Mouse (Mus musculus) leukemia stem cell, adult 10-12 weeks (primary cell): ENCODE results near the gene Ccr10. TPM values are rescaled to one million over a fixed set of nuclear protein-coding genes. Genes with fewer than 3 reads are reported as not detected.

ENCODE experiments used
- polyA plus RNA-seq: library from polyadenylated mRNA; stranded (reverse); fragments of >175 nt; gene quantifications from 2 replicates; pipeline ENCODE4 v1.2.3, GENCODE M21; 2012; ENCODE audit warnings: low replicate concordance

Gene Ccr10
- 0.56 and 1.1 TPM in 2 replicates for polyA plus RNA-seq

GRCm38 (mm10) chr11:101174851-101175628 is at the start of gene Ccr10:
TSS of gene Ccr10 (minus strand) at chr11:101175443.

GRCm38 (mm10) chr11:101170811-101171610 is 4.2 kb downstream of the Ccr10 start, which contains the start of gene Plekhh3:
TSS of gene Plekhh3 (minus strand) at chr11:101171351.

GRCm38 (mm10) chr11:101170354-101170810 is 4.9 kb downstream of the Ccr10 start, which contains the start of gene Cntnap1:
TSS of gene Cntnap1 (plus strand) at chr11:101170523.

GRCm38 (mm10) chr11:101155728-101156371 is 19.4 kb downstream of the Ccr10 start, which contains the start of gene Tubg2:
TSS of gene Tubg2 (plus strand) at chr11:101155907.

Other genes with a start within 250 kb of the Ccr10 start
- 22.0 and 45.8 TPM in 2 replicates for gene Stat3, start 235.9 kb downstream of the Ccr10 start, polyA plus RNA-seq
- gene Cavin1, start 204.6 kb downstream of the Ccr10 start, polyA plus RNA-seq, result 7.5 and 8.9 TPM in 2 replicates
- 80.6 and 100 TPM in 2 replicates for gene Atp6v0a1, start 166.0 kb downstream of the Ccr10 start, polyA plus RNA-seq
- gene Naglu, start 105.4 kb downstream of the Ccr10 start, polyA plus RNA-seq, result 4.8 and 25.3 TPM in 2 replicates
- gene Hsd17b1, start 97.0 kb downstream of the Ccr10 start, polyA plus RNA-seq, result not detected in 2 replicates
- 28.2 and 48.5 TPM in 2 replicates for gene Coasy, start 92.9 kb downstream of the Ccr10 start, polyA plus RNA-seq
- gene Mlx, start 88.2 kb downstream of the Ccr10 start, polyA plus RNA-seq, result 13.7 and 31.7 TPM in 2 replicates
- gene Psmc3ip, start 80.0 kb downstream of the Ccr10 start, polyA plus RNA-seq, result 16.3 and 18.1 TPM in 2 replicates
- gene Retreg3, start 55.5 kb downstream of the Ccr10 start, polyA plus RNA-seq, result 5.6 and 18.8 TPM in 2 replicates
- 149 and 176 TPM in 2 replicates for gene Tubg1, start 55.5 kb downstream of the Ccr10 start, polyA plus RNA-seq
- 1.7 and 2.4 TPM in 2 replicates for gene Tubg2, start 19.5 kb downstream of the Ccr10 start, polyA plus RNA-seq
- 0.40 and 0.42 TPM in 2 replicates for gene Cntnap1, start 4.9 kb downstream of the Ccr10 start, polyA plus RNA-seq
- gene Plekhh3, start 4.1 kb downstream of the Ccr10 start, polyA plus RNA-seq, result 3.2 and 5.3 TPM in 2 replicates
- 0.88 and 7.2 TPM in 2 replicates for gene Ezh1, start 51.0 kb upstream of the Ccr10 start, polyA plus RNA-seq
- 5.4 and 11.1 TPM in 2 replicates for gene Ramp2, start 70.6 kb upstream of the Ccr10 start, polyA plus RNA-seq
- gene Vps25, start 78.3 kb upstream of the Ccr10 start, polyA plus RNA-seq, result 73.9 and 74.5 TPM in 2 replicates
- gene Wnk4, start 85.1 kb upstream of the Ccr10 start, polyA plus RNA-seq, result 6.0 and 8.9 TPM in 2 replicates
- gene Cntd1, start 103.6 kb upstream of the Ccr10 start, polyA plus RNA-seq, result 0.17 TPM in 1 of 2 replicates, not detected in the other
- gene Coa3, start 103.7 kb upstream of the Ccr10 start, polyA plus RNA-seq, result 2.0 and 15.7 TPM in 2 replicates
- 55.6 and 84.1 TPM in 2 replicates for gene Becn1, start 126.8 kb upstream of the Ccr10 start, polyA plus RNA-seq
- gene Psme3, start 140.8 kb upstream of the Ccr10 start, polyA plus RNA-seq, result 97.5 and 117 TPM in 2 replicates
- 11.1 and 13.4 TPM in 2 replicates for gene Aoc2, start 149.6 kb upstream of the Ccr10 start, polyA plus RNA-seq
- gene Aoc3, start 155.2 kb upstream of the Ccr10 start, polyA plus RNA-seq, result 0.37 and 0.41 TPM in 2 replicates
- gene G6pc, start 192.1 kb upstream of the Ccr10 start, polyA plus RNA-seq, result not detected in 2 replicates
- 38.8 and 49.0 TPM in 2 replicates for gene Aarsd1, start 242.2 kb upstream of the Ccr10 start, polyA plus RNA-seq
- gene Gm27029, start 249.4 kb upstream of the Ccr10 start, polyA plus RNA-seq, result 0.33 TPM in 1 of 2 replicates, not detected in the other
- 4.3 and 5.0 TPM in 2 replicates for gene Rundc1, start 249.6 kb upstream of the Ccr10 start, polyA plus RNA-seq
- gene Ptges3l, start 249.9 kb upstream of the Ccr10 start, polyA plus RNA-seq, result 0.16 and 0.95 TPM in 2 replicates